Mouse (Mus musculus): ENCODE measurements around the gene Rasgef1c. TPM values are rescaled to one million over a fixed set of nuclear protein-coding genes. Genes with fewer than 3 reads are reported as not detected.

Rasgef1c gene
- polyA plus RNA-seq, 1 experiment: not detected

DNA sequence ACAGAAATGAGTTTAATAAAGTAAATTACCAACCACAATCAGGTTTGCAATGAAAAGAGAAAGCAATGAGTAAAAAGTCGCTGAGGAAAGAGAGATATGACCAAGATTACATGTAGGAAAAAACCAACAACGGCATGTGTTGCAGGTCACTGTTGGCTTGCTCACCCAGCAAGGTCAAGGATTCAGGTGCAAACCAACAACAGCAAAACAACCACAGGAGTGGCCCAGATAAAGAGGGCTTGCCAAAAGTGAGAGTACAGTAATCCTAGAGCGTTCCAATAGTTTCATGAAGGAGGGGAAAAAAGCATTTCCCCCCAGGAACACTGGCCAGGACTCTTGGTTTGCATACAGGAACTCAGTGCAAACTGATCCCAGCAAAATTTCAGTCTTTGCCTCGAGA, 94.8 kb downstream of the Rasgef1c start:
- Histone ChIP-seq H3K4me3 (replicated peaks) (no peak overlapping the region), H3K36me3 (ENCODE audit: control insufficient read depth) (no peaks in the 10 kb centered on the region), H3K9me3 (ENCODE audit: control insufficient read depth, low read length) (no peaks in the 10 kb centered on the region), H3K27me3 (ENCODE audit: control insufficient read depth) (no peaks in the 10 kb centered on the region), H3K4me1 (ENCODE audit: control insufficient read depth) (no peaks in the 10 kb centered on the region; the same call in 1 of the 2 replicates)
- no peak for TF ChIP-seq GATA1 (IDR thresholded peaks at IDR 0.05; ENCODE audit: low read length)

DNA sequence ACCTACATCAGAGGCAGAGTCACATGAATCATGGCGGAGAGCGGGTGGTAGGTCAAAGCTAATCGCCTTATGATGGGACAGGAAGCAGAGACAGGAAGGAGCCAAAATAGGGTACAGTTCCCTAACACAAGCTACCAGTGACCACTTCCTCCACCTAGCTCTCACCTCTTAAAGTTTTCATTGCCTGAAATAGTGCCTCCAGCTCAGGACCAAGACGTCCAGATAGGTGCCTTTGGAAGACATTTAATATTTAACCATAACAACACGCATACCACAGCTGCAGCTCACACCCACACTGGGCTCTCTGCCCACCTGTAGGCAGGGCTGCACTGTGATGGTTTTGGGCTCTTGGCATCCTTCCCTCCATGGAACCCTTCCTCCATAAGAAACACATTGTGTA, 95.7 kb downstream of the Rasgef1c start:
- Histone ChIP-seq H3K4me1 (ENCODE audit: control insufficient read depth) (no peaks in the 10 kb centered on the region; the same call in 1 of the 2 replicates), H3K36me3 (ENCODE audit: control insufficient read depth) (no peaks in the 10 kb centered on the region), H3K4me3 (replicated peaks) (no peak overlapping the region), H3K27me3 (ENCODE audit: control insufficient read depth) (no peaks in the 10 kb centered on the region; the same call in 1 of the 2 replicates), H3K9me3 (ENCODE audit: control insufficient read depth, low read length) (no peaks in the 10 kb centered on the region)
- TF ChIP-seq TAL1 (IDR thresholded peaks at IDR 0.05; ENCODE audit: low read length): no peak
- no peak for TF ChIP-seq GATA1 (IDR thresholded peaks at IDR 0.05; ENCODE audit: low read length)

- TF ChIP-seq TAL1 (IDR thresholded peaks at IDR 0.05; ENCODE audit: low read length) (no peak), GATA1 (IDR thresholded peaks at IDR 0.05; ENCODE audit: low read length) (no peak)
These were observed 101.2 kb downstream of the Rasgef1c start for GRCm38 (mm10) chr11:50002853-50003252.

GRCm38 (mm10) chr11:50007776-50008175, 106.1 kb downstream of the Rasgef1c start:
- TF ChIP-seq TAL1 (IDR thresholded peaks at IDR 0.05; ENCODE audit: low read length) (no peak), GATA1 (IDR thresholded peaks at IDR 0.05; ENCODE audit: low read length) (no peak)
- Histone ChIP-seq H3K9me3 (ENCODE audit: control insufficient read depth, low read length) (no peaks in the 10 kb centered on the region), H3K27me3 (ENCODE audit: control insufficient read depth) (no peaks in the 10 kb centered on the region), H3K36me3 (ENCODE audit: control insufficient read depth) (no peaks in the 10 kb centered on the region), H3K4me3 (replicated peaks) (no peak overlapping the region), H3K4me1 (ENCODE audit: control insufficient read depth) (no peaks in the 10 kb centered on the region)

More at GRCm38 (mm10) chr11:50002853-50003252, 101.2 kb downstream of the Rasgef1c start:
- Histone ChIP-seq H3K9me3 (ENCODE audit: control insufficient read depth, low read length) (no peaks in the 10 kb centered on the region), H3K27me3 (ENCODE audit: control insufficient read depth) (no peaks in the 10 kb centered on the region; the same call in 1 of the 2 replicates), H3K4me3 (replicated peaks) (no peak overlapping the region), H3K4me1 (ENCODE audit: control insufficient read depth) (no peaks in the 10 kb centered on the region), H3K36me3 (ENCODE audit: control insufficient read depth) (no peaks in the 10 kb centered on the region)

- Histone ChIP-seq H3K4me1 (ENCODE audit: control insufficient read depth) (no peaks in the 10 kb centered on the region), H3K4me3 (replicated peaks) (no peak overlapping the region), H3K27me3 (ENCODE audit: control insufficient read depth) (peaks cover 2% of the 10 kb centered on the region; the same call in 1 of the 2 replicates), H3K36me3 (ENCODE audit: control insufficient read depth) (no peaks in the 10 kb centered on the region), H3K9me3 (ENCODE audit: control insufficient read depth, low read length) (no peaks in the 10 kb centered on the region)
- TF ChIP-seq GATA1 (IDR thresholded peaks at IDR 0.05; ENCODE audit: low read length): no peak
- no peak for TF ChIP-seq TAL1 (IDR thresholded peaks at IDR 0.05; ENCODE audit: low read length)
These were observed 106.6 kb downstream of the Rasgef1c start for GRCm38 (mm10) chr11:50008231-50008630.

- Histone ChIP-seq H3K4me1 (ENCODE audit: control insufficient read depth) (no peaks in the 10 kb centered on the region), H3K9me3 (ENCODE audit: control insufficient read depth, low read length) (no peaks in the 10 kb centered on the region), H3K4me3 (replicated peaks) (no peak overlapping the region), H3K36me3 (ENCODE audit: control insufficient read depth) (no peaks in the 10 kb centered on the region), H3K27me3 (ENCODE audit: control insufficient read depth) (peaks cover 4% of the 10 kb centered on the region; the same call in 1 of the 2 replicates)
- TF ChIP-seq GATA1 (IDR thresholded peaks at IDR 0.05; ENCODE audit: low read length) (no peak), TAL1 (IDR thresholded peaks at IDR 0.05; ENCODE audit: low read length) (no peak)
These were observed 111.4 kb downstream of the Rasgef1c start for GRCm38 (mm10) chr11:50013016-50013415.

- Histone ChIP-seq H3K9me3 (ENCODE audit: control insufficient read depth, low read length) (no peaks in the 10 kb centered on the region), H3K4me1 (ENCODE audit: control insufficient read depth) (no peaks in the 10 kb centered on the region), H3K27me3 (ENCODE audit: control insufficient read depth) (peaks cover 4% of the 10 kb centered on the region; the same call in 1 of the 2 replicates), H3K36me3 (ENCODE audit: control insufficient read depth) (no peaks in the 10 kb centered on the region), H3K4me3 (replicated peaks) (no peak overlapping the region)
- no peak for TF ChIP-seq GATA1 (IDR thresholded peaks at IDR 0.05; ENCODE audit: low read length)
- TF ChIP-seq TAL1 (IDR thresholded peaks at IDR 0.05; ENCODE audit: low read length): no peak
These were observed 114.9 kb downstream of the Rasgef1c start for GRCm38 (mm10) chr11:50016503-50016902.

GRCm38 (mm10) chr11:50017511-50017910, 115.9 kb downstream of the Rasgef1c start:
- no peak for TF ChIP-seq GATA1 (IDR thresholded peaks at IDR 0.05; ENCODE audit: low read length)
- no peak for TF ChIP-seq TAL1 (IDR thresholded peaks at IDR 0.05; ENCODE audit: low read length)
- H3K27me3 ChIP-seq (ENCODE audit: control insufficient read depth): peaks cover 4% of the 10 kb centered on the region; the same call in 1 of the 2 replicates
- no peaks in the 10 kb centered on the region for H3K36me3 ChIP-seq (ENCODE audit: control insufficient read depth)
- H3K4me3 ChIP-seq (replicated peaks): no peak overlapping the region
- no peaks in the 10 kb centered on the region for H3K4me1 ChIP-seq (ENCODE audit: control insufficient read depth)
- H3K9me3 ChIP-seq (ENCODE audit: control insufficient read depth, low read length): no peaks in the 10 kb centered on the region

DNA sequence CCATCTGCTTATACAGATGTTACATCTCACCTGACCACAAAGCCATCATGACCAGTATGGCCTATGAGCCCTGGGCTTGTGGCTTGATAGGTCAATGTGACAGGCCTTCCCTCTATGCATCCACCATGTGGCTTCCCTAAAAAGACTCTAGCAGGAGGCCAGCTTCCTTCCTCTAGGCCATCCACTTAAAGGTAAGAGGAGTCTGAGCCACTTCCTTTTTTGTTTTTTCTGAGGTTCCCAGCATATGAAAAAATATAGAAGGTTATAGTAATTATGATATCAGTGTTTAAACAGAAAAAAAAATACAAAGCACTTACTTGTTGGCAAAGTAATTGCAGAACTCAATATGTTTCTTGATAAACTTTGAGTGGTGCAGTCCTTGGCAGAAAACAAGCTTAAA, 117.2 kb downstream of the Rasgef1c start:
- Histone ChIP-seq H3K4me1 (ENCODE audit: control insufficient read depth) (no peaks in the 10 kb centered on the region), H3K36me3 (ENCODE audit: control insufficient read depth) (no peaks in the 10 kb centered on the region), H3K27me3 (ENCODE audit: control insufficient read depth) (peaks cover 6% of the 10 kb centered on the region; the same call in 1 of the 2 replicates), H3K4me3 (replicated peaks) (no peak overlapping the region), H3K9me3 (ENCODE audit: control insufficient read depth, low read length) (no peaks in the 10 kb centered on the region)
- TF ChIP-seq GATA1 (IDR thresholded peaks at IDR 0.05; ENCODE audit: low read length) (no peak), TAL1 (IDR thresholded peaks at IDR 0.05; ENCODE audit: low read length) (no peak)

DNA sequence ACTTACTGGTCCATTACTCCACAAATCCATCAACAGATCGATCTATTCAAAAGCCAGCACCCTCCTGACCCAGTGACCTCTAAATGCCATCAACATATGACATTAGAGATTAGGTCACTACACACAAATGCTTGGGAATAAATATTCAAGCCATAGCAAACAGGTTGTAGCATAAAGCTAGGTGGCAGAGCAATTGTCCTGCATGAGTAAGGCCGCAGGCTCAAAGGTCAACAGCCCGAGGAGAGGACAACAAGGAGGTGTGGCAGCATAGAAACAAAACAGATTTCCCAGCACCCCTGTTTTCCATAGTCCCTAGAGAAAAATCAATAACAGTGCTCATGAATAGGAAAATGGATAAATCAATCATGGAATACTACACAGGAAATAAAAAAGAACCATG, 120.5 kb downstream of the Rasgef1c start:
- no peaks in the 10 kb centered on the region for H3K36me3 ChIP-seq (ENCODE audit: control insufficient read depth)
- H3K9me3 ChIP-seq (ENCODE audit: control insufficient read depth, low read length): no peaks in the 10 kb centered on the region
- TF ChIP-seq TAL1 (IDR thresholded peaks at IDR 0.05; ENCODE audit: low read length): no peak
- TF ChIP-seq GATA1 (IDR thresholded peaks at IDR 0.05; ENCODE audit: low read length): no peak
- peaks cover 34% of the 10 kb centered on the region for H3K27me3 ChIP-seq (ENCODE audit: control insufficient read depth)
- H3K4me1 ChIP-seq (ENCODE audit: control insufficient read depth): peaks cover 15% of the 10 kb centered on the region
- H3K4me3 ChIP-seq (replicated peaks): no peak overlapping the region

Data from erythroblast, embryonic 14.5 days (primary cell).